Mouse (Mus musculus): ENCODE measurements around the gene Kctd11. TPM values are rescaled to one million over a fixed set of nuclear protein-coding genes. Genes with fewer than 3 reads are reported as not detected.
"Not testable (repeated sequence)": the region's sequence is repeated elsewhere in the genome, so short reads cannot be mapped to it uniquely, and the experiment has no call there.

Kctd11 gene
- polyA plus RNA-seq, 1 experiment from 2014 or later = 0.89 TPM

- DNase-seq (no peak), ATAC-seq (ENCODE audit: low read depth) (no peak)
- peak overlapping the region; percentile 91 for H3K4me3 ChIP-seq (replicated peaks)
- H3K4me2 ChIP-seq = peak overlapping the region; percentile 98
- H3K9me3 ChIP-seq (replicated peaks) = no peaks in the 10 kb centered on the region
- peaks cover 68% of the 10 kb centered on the region for H3K4me1 ChIP-seq (replicated peaks)
- peaks cover 54% of the 10 kb centered on the region for H3K36me3 ChIP-seq
- 71% methylated on average over 5 of the region's 5 CpGs for WGBS (ENCODE audit: insufficient replicate concordance)
- H3K27ac ChIP-seq = peak overlapping the region; percentile 99
- no peaks in the 10 kb centered on the region for H3K27me3 ChIP-seq
- H3K9ac ChIP-seq = peak overlapping the region; percentile 99
Measured at GRCm38 (mm10) chr11:69918118-69918517, 36.9 kb upstream of the Kctd11 start.

DNA sequence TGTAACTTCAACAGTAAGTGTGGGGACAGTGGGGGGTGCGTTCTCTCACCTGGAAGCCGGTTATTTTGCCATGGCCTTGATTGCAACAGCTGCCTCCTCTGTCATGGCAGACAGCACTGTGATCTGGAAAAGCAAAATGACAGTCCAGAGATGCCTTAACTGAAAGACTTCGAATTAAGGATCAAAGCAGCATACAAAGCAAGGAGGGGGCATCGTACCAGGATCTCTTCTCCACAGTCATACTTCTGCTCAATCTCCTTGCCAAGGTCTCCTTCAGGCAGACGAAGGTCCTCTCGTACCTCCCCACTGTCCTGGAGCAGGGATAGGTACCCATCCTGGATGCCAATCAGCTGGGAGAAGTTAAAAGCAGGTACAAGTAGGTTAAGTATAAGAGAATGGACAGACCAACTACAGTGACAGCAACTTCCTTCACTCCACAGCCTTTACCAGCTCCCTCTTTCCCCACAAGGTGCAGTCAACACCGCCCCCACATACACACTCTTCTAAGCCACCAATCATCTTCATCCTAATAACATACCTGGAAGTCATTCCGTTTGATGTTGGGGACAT is 36.3 kb upstream of the Kctd11 start:
- H3K27ac ChIP-seq = peak overlapping the region; percentile 99
- 61% methylated on average over 8 of the region's 8 CpGs for WGBS (ENCODE audit: insufficient replicate concordance)
- no peaks in the 10 kb centered on the region for H3K9me3 ChIP-seq (replicated peaks)
- ATAC-seq (ENCODE audit: low read depth) = no peak
- H3K4me3 ChIP-seq (replicated peaks) = peak overlapping the region; percentile 91
- peaks cover 60% of the 10 kb centered on the region for H3K36me3 ChIP-seq
- no peaks in the 10 kb centered on the region for H3K27me3 ChIP-seq
- DNase-seq = no peak
- H3K4me2 ChIP-seq = peak overlapping the region; percentile 98
- peaks cover 68% of the 10 kb centered on the region for H3K4me1 ChIP-seq (replicated peaks)
- peak overlapping the region; percentile 99 for H3K9ac ChIP-seq

DNA sequence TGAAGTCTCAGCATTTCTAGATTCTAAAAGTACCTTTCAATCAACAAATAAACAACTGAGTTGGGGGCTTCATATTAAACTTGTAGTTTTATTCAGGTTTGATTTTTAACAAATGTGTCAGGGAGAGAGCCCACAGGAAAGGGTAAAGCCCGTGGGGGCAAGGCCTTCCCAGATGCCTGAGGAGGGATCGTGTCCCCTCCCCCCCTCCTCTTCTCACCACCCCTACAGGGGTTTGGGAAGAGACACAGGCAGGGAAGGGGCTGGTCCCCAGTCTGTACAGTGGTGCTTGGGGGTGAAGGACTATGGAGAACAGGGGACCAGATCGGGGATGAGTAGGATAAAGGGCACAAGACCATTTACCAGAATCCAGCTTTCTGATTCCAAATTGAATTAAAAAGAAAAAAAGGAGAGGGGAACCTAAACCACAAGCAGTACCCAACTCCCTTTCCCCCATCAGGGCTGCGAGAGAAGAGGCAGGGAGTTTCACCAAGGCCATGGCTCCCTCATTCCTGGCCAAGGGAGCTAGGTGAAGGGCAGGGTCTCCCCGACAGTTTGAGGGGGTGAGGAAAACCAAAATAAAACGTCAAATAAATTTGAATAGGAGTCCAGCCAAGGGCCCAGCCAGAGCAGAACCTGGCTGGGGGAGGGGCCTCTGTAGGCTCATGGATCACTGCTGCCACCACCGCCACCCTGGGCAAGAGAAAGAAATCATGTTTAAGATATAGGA is 35.6 kb upstream of the Kctd11 start:
- peak overlapping the region; percentile 99 for H3K27ac ChIP-seq
- H3K4me2 ChIP-seq = peak overlapping the region; percentile 98
- ATAC-seq (ENCODE audit: low read depth); DNase-seq; H3K27me3 ChIP-seq; H3K9me3 ChIP-seq (replicated peaks): not testable (repeated sequence)
- peak overlapping the region; percentile 91 for H3K4me3 ChIP-seq (replicated peaks)
- peak overlapping the region; percentile 99 for H3K9ac ChIP-seq
- H3K4me1 ChIP-seq (replicated peaks) = peaks cover 62% of the 10 kb centered on the region
- peaks cover 67% of the 10 kb centered on the region for H3K36me3 ChIP-seq
- 20% methylated on average over 7 of the region's 7 CpGs for WGBS (ENCODE audit: insufficient replicate concordance)

GRCm38 (mm10) chr11:69915667-69916627 is 34.7 kb upstream of the Kctd11 start:
- peak overlapping the region; percentile 98 for H3K4me2 ChIP-seq
- H3K9ac ChIP-seq = peak overlapping the region; percentile 99
- no peaks in the 10 kb centered on the region for H3K9me3 ChIP-seq (replicated peaks)
- DNase-seq = peak; percentile 83
- ATAC-seq (ENCODE audit: low read depth) = peak; percentile 70
- H3K27me3 ChIP-seq = no peaks in the 10 kb centered on the region
- peaks cover 75% of the 10 kb centered on the region for H3K36me3 ChIP-seq
- peak overlapping the region; percentile 91 for H3K4me3 ChIP-seq (replicated peaks)
- 16% methylated on average over 5 of the region's 5 CpGs for WGBS (ENCODE audit: insufficient replicate concordance)
- peak overlapping the region; percentile 99 for H3K27ac ChIP-seq
- peaks cover 62% of the 10 kb centered on the region for H3K4me1 ChIP-seq (replicated peaks)

DNA sequence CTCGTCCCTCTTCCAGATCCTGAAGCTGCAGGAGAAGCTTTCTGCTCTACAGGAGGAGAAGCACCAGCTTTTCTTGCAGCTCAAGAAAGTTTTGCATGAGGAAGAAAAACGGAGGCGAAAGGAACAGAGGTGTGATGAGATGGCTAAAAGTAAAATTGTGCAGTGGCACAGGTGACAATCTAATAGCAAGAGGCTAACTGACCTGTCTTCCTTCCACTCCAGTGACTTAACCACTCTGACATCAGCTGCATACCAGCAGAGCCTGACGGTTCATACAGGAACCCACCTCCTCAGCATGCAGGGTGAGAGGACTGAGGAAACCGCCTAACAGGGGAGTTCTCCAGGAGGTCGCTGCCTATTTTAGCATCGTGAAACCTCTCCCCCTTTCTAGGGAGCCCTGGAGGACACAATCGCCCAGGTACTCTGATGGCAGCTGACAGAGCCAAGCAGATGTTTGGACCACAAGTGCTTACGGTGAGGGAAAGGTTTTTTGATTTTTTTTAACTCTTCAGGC is 33.8 kb upstream of the Kctd11 start:
- peak overlapping the region; percentile 99 for H3K27ac ChIP-seq
- H3K9ac ChIP-seq = peak overlapping the region; percentile 99
- WGBS (ENCODE audit: insufficient replicate concordance) = 20% methylated on average over 9 of the region's 9 CpGs
- peaks cover 85% of the 10 kb centered on the region for H3K36me3 ChIP-seq
- H3K4me2 ChIP-seq = peak overlapping the region; percentile 98
- H3K27me3 ChIP-seq = no peaks in the 10 kb centered on the region
- H3K4me1 ChIP-seq (replicated peaks) = peaks cover 62% of the 10 kb centered on the region
- H3K9me3 ChIP-seq (replicated peaks) = no peaks in the 10 kb centered on the region
- H3K4me3 ChIP-seq (replicated peaks) = peak overlapping the region; percentile 91
- ATAC-seq (ENCODE audit: low read depth) (no peak), DNase-seq (no peak)

DNA sequence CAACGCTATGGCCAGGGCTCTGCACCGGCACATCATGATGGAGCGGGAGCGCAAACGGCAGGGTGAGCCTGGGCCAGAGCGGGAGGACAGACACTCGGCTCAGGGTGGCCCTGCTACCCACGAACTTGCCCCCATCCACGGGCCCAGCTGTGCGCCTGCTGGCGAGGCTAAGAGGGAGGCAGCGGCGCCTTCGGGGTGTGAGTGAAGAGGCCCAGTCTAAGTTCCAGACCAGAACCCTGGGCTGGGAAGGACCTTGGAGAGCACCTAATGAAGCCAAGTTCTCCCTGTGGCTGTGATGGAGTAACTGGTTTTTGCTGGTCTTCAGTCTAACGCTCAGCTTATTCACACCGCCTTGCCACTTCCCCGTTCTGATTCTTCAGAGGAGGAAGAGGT is 33.2 kb upstream of the Kctd11 start:
- no peaks in the 10 kb centered on the region for H3K9me3 ChIP-seq (replicated peaks)
- peaks cover 90% of the 10 kb centered on the region for H3K36me3 ChIP-seq
- no peak for DNase-seq
- H3K9ac ChIP-seq = peak overlapping the region; percentile 99
- 1% methylated on average over 17 of the region's 17 CpGs for WGBS (ENCODE audit: insufficient replicate concordance)
- no peaks in the 10 kb centered on the region for H3K27me3 ChIP-seq
- H3K27ac ChIP-seq = peak overlapping the region; percentile 99
- peak overlapping the region; percentile 98 for H3K4me2 ChIP-seq
- H3K4me1 ChIP-seq (replicated peaks) = peaks cover 60% of the 10 kb centered on the region
- ATAC-seq (ENCODE audit: low read depth) = no peak; the same call in 1 of the 2 replicates
- H3K4me3 ChIP-seq (replicated peaks) = peak overlapping the region; percentile 91

DNA sequence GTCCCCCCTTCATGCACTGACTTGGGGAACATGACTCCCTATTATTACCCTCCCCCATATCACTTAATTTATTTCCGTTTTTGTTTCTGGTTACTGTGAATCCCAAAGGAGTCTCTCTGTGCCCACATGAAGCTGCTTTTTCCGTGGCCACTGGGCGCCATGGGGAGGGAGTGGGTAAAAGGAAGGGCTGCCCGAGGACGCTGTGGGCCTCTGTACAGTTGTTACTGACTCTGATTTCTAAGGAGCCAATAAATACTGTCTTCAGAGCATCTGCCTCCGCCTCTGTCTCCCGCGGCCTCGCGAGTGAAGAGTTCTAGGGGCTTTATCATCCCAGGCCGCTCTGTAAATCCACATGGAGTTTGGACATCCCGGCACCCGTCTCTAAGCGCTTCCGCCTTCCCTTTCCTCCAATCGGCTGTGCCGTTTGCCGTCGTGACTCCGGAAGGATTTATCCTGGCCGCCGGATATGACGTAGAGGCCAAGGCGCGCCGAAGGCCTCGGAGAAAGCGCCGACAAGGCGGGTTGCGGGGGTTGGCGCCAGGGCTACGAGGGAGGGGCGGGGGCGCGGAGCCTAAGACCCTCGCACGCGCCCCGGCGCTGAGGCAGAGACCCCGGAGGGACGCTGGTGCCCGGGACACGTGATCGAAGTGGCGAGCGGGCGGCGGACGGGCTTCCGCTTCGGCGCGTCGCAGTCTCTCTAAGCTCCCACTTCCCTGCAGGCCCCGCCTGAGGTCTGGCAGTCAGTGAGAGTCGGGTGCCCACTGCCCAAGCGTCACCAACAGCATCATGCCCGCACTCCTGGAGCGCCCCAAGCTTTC is 32.6 kb upstream of the Kctd11 start, which contains the start of gene Gps2:
TSS of gene Gps2 (plus strand) at position 335 of the 818 bp plus-strand sequence.
- H3K9ac ChIP-seq = peak within 1 kb of the TSS; percentile 99
- no peaks in the 10 kb centered on the region for H3K9me3 ChIP-seq (replicated peaks)
- DNase-seq = peak; percentile 85
- peak within 1 kb of the TSS; percentile 99 for H3K27ac ChIP-seq
- under 1% methylated on average over 61 of the region's 61 CpGs for WGBS (ENCODE audit: insufficient replicate concordance)
- peak; percentile 64 for ATAC-seq (ENCODE audit: low read depth)
- H3K4me1 ChIP-seq (replicated peaks) = peaks cover 54% of the 10 kb centered on the region
- no peaks in the 10 kb centered on the region for H3K27me3 ChIP-seq
- peak within 1 kb of the TSS; percentile 91 for H3K4me3 ChIP-seq (replicated peaks)
- peaks cover 90% of the 10 kb centered on the region for H3K36me3 ChIP-seq
- peak within 1 kb of the TSS; percentile 98 for H3K4me2 ChIP-seq

- H3K27ac ChIP-seq = peak overlapping the region; percentile 99
- ATAC-seq (ENCODE audit: low read depth) = no peak
Measured at GRCm38 (mm10) chr11:69912716-69913530, 31.7 kb upstream of the Kctd11 start.

DNA sequence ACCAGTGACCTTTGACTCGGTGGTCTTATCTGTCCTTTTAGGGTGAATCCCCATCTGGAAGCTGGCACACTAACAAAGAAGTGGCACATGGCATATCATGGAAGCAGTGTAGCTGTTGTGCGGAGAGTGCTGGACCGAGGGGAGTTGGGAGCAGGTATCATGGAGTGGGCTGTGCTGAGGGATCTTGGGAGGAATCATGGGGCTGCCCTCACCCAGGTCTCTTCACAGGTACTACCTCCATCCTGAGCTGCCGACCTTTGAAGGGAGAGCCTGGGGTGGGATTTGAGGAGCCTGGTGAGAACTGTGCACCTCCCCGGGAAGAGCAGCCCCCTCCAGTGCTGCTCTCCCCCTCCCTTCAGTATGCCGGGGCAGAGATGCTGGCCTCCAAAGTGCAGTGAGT is 30.5 kb upstream of the Kctd11 start:
- DNase-seq = no peak
- WGBS (ENCODE audit: insufficient replicate concordance) = 83% methylated on average over 6 of the region's 6 CpGs

More at GRCm38 (mm10) chr11:69912716-69913530, 31.7 kb upstream of the Kctd11 start:
- H3K36me3 ChIP-seq = peaks cover 90% of the 10 kb centered on the region
- H3K4me3 ChIP-seq (replicated peaks) = peak overlapping the region; percentile 91
- peak overlapping the region; percentile 98 for H3K4me2 ChIP-seq
- H3K27me3 ChIP-seq = no peaks in the 10 kb centered on the region
- 75% methylated on average over 15 of the region's 15 CpGs for WGBS (ENCODE audit: insufficient replicate concordance)
- no peaks in the 10 kb centered on the region for H3K9me3 ChIP-seq (replicated peaks)
- DNase-seq = no peak
- peak overlapping the region; percentile 99 for H3K9ac ChIP-seq
- peaks cover 46% of the 10 kb centered on the region for H3K4me1 ChIP-seq (replicated peaks)

More for the DNA sequence above, 30.5 kb upstream of the Kctd11 start:
- H3K4me2 ChIP-seq = no peak overlapping the region
- peaks cover 90% of the 10 kb centered on the region for H3K36me3 ChIP-seq
- H3K27me3 ChIP-seq = no peaks in the 10 kb centered on the region
- peaks cover 34% of the 10 kb centered on the region for H3K4me1 ChIP-seq (replicated peaks)
- H3K27ac ChIP-seq = no peak overlapping the region
- H3K4me3 ChIP-seq (replicated peaks) = no peak overlapping the region
- ATAC-seq (ENCODE audit: low read depth) = no peak
- no peaks in the 10 kb centered on the region for H3K9me3 ChIP-seq (replicated peaks)
- no peak overlapping the region for H3K9ac ChIP-seq

All from liver, embryonic 13.5 days (tissue).